Mouse (Mus musculus) monocyte, adult 2 months (primary cell): ENCODE data around the gene Sirt3.

ENCODE experiments used
- DNase-seq, 2 experiments: peaks; one replicate each; pipeline ENCODE4 v3.0.0; 2022; ENCODE audit warnings: low spot score in 2 of 2, low read depth in 1 of 2

The Sirt3 gene

GRCm38 (mm10) chr7:140851916-140852315 lies 30.2 kb downstream of the Sirt3 start:
- no peak for DNase-seq

- DNase-seq: no peak
Observed at GRCm38 (mm10) chr7:140848591-140848990, 33.5 kb downstream of the Sirt3 start.

- no peak for DNase-seq
Observed at GRCm38 (mm10) chr7:140847755-140848580, 34.1 kb downstream of the Sirt3 start, which contains the start of gene Odf3. Odf3 (plus strand) TSS chr7:140847805.

- DNase-seq: no peak
Observed at GRCm38 (mm10) chr7:140846676-140847075, 35.4 kb downstream of the Sirt3 start.

GRCm38 (mm10) chr7:140845683-140846082 lies 36.4 kb downstream of the Sirt3 start:
- no peak for DNase-seq

GRCm38 (mm10) chr7:140844905-140845665 lies 37.0 kb downstream of the Sirt3 start, which contains the start of gene Scgb1c1:
Scgb1c1 (plus strand) TSS chr7:140845547.
- DNase-seq: peak; percentile 66 to 83

GRCm38 (mm10) chr7:140843806-140844205 lies 38.3 kb downstream of the Sirt3 start:
- no peak for DNase-seq

- DNase-seq: no peak
Observed at GRCm38 (mm10) chr7:140840750-140841735, 41.1 kb downstream of the Sirt3 start.

GRCm38 (mm10) chr7:140839556-140839955 lies 42.6 kb downstream of the Sirt3 start:
- no peak for DNase-seq

- DNase-seq: no peak
Observed at GRCm38 (mm10) chr7:140836243-140837115, 45.6 kb downstream of the Sirt3 start.

- DNase-seq: no peak
Observed at GRCm38 (mm10) chr7:140835758-140836087, 46.4 kb downstream of the Sirt3 start.

- DNase-seq: no peak
Observed at GRCm38 (mm10) chr7:140834968-140835757, 46.9 kb downstream of the Sirt3 start, which contains the start of gene Urah. Urah (plus strand) TSS chr7:140835018.

- DNase-seq: no peak
Observed at GRCm38 (mm10) chr7:140833341-140833740, 48.8 kb downstream of the Sirt3 start.

- no peak for DNase-seq
Observed at GRCm38 (mm10) chr7:140831447-140831846, 50.7 kb downstream of the Sirt3 start.

- no peak for DNase-seq
Observed at GRCm38 (mm10) chr7:140828171-140828881, 53.8 kb downstream of the Sirt3 start.

- DNase-seq: no peak
Observed at GRCm38 (mm10) chr7:140822731-140823130, 59.4 kb downstream of the Sirt3 start.

- no peak for DNase-seq
Observed at GRCm38 (mm10) chr7:140821653-140822329, 60.3 kb downstream of the Sirt3 start, which contains the start of gene Zfp941. Zfp941 (minus strand) TSS chr7:140822178.

GRCm38 (mm10) chr7:140821305-140821652 lies 60.8 kb downstream of the Sirt3 start:
- DNase-seq: no peak
